Mouse (Mus musculus): ENCODE measurements around the gene Plxnc1. TPM values are rescaled to one million over a fixed set of nuclear protein-coding genes. Genes with fewer than 3 reads are reported as not detected.

Gene Plxnc1
- polyA plus RNA-seq, 1 experiment = 82.8 TPM

GRCm38 (mm10) chr10:94976329-94976728 is 31.7 kb upstream of the Plxnc1 start:
- Histone ChIP-seq H3K4me3 (ENCODE audit: insufficient read depth, low read length) (no peak overlapping the region), H3K4me1 (ENCODE audit: control insufficient read depth, insufficient read depth, low read length) (no peaks in the 10 kb centered on the region), H3K27ac (ENCODE audit: insufficient read depth, low read depth, low read length) (no peak overlapping the region)
- TF ChIP-seq POLR2A (IDR thresholded peaks at IDR 0.05; ENCODE audit: borderline replicate concordance, low read depth, low read length) (no peak), CTCF (IDR thresholded peaks at IDR 0.05; ENCODE audit: low read depth, low read length) (peak; percentile 33; the same call in 1 of the 2 replicates)

- TF ChIP-seq POLR2A (IDR thresholded peaks at IDR 0.05; ENCODE audit: borderline replicate concordance, low read depth, low read length) = no peak
- no peak for TF ChIP-seq CTCF (IDR thresholded peaks at IDR 0.05; ENCODE audit: low read depth, low read length)
- Histone ChIP-seq H3K4me3 (ENCODE audit: insufficient read depth, low read length) (no peak overlapping the region), H3K27ac (ENCODE audit: insufficient read depth, low read depth, low read length) (no peak overlapping the region), H3K4me1 (ENCODE audit: control insufficient read depth, insufficient read depth, low read length) (peaks cover 8% of the 10 kb centered on the region)
These were observed 30.5 kb upstream of the Plxnc1 start for GRCm38 (mm10) chr10:94975099-94975496.

- Histone ChIP-seq H3K27ac (ENCODE audit: insufficient read depth, low read depth, low read length) (no peak overlapping the region), H3K4me3 (ENCODE audit: insufficient read depth, low read length) (no peak overlapping the region), H3K4me1 (ENCODE audit: control insufficient read depth, insufficient read depth, low read length) (peaks cover 8% of the 10 kb centered on the region)
- TF ChIP-seq POLR2A (IDR thresholded peaks at IDR 0.05; ENCODE audit: borderline replicate concordance, low read depth, low read length) = no peak
- TF ChIP-seq CTCF (IDR thresholded peaks at IDR 0.05; ENCODE audit: low read depth, low read length) = no peak
These were observed 29.9 kb upstream of the Plxnc1 start for GRCm38 (mm10) chr10:94974345-94975098.

GRCm38 (mm10) chr10:94971625-94972161 is 27.1 kb upstream of the Plxnc1 start:
- H3K4me1 ChIP-seq (ENCODE audit: control insufficient read depth, insufficient read depth, low read length) = peaks cover 18% of the 10 kb centered on the region
- TF ChIP-seq CTCF (IDR thresholded peaks at IDR 0.05; ENCODE audit: low read depth, low read length) (no peak), POLR2A (IDR thresholded peaks at IDR 0.05; ENCODE audit: borderline replicate concordance, low read depth, low read length) (no peak)
- H3K4me3 ChIP-seq (ENCODE audit: insufficient read depth, low read length) = no peak overlapping the region
- no peak overlapping the region for H3K27ac ChIP-seq (ENCODE audit: insufficient read depth, low read depth, low read length)

GRCm38 (mm10) chr10:94970221-94970620 is 25.6 kb upstream of the Plxnc1 start:
- no peak overlapping the region for H3K27ac ChIP-seq (ENCODE audit: insufficient read depth, low read depth, low read length)

GRCm38 (mm10) chr10:94967468-94967867 is 22.8 kb upstream of the Plxnc1 start:
- no peak overlapping the region for H3K4me3 ChIP-seq (ENCODE audit: insufficient read depth, low read length)
- peaks cover 25% of the 10 kb centered on the region for H3K4me1 ChIP-seq (ENCODE audit: control insufficient read depth, insufficient read depth, low read length)
- peak overlapping the region; percentile 70 for H3K27ac ChIP-seq (ENCODE audit: insufficient read depth, low read depth, low read length)
- TF ChIP-seq POLR2A (IDR thresholded peaks at IDR 0.05; ENCODE audit: borderline replicate concordance, low read depth, low read length) (no peak), CTCF (IDR thresholded peaks at IDR 0.05; ENCODE audit: low read depth, low read length) (no peak)

More at GRCm38 (mm10) chr10:94970221-94970620, 25.6 kb upstream of the Plxnc1 start:
- peaks cover 25% of the 10 kb centered on the region for H3K4me1 ChIP-seq (ENCODE audit: control insufficient read depth, insufficient read depth, low read length)
- H3K4me3 ChIP-seq (ENCODE audit: insufficient read depth, low read length) = no peak overlapping the region
- TF ChIP-seq POLR2A (IDR thresholded peaks at IDR 0.05; ENCODE audit: borderline replicate concordance, low read depth, low read length) (no peak), CTCF (IDR thresholded peaks at IDR 0.05; ENCODE audit: low read depth, low read length) (no peak)

GRCm38 (mm10) chr10:94966789-94967188 is 22.2 kb upstream of the Plxnc1 start:
- H3K4me1 ChIP-seq (ENCODE audit: control insufficient read depth, insufficient read depth, low read length) = peaks cover 27% of the 10 kb centered on the region
- TF ChIP-seq POLR2A (IDR thresholded peaks at IDR 0.05; ENCODE audit: borderline replicate concordance, low read depth, low read length) (no peak), CTCF (IDR thresholded peaks at IDR 0.05; ENCODE audit: low read depth, low read length) (no peak)
- peak overlapping the region; percentile 70 for H3K27ac ChIP-seq (ENCODE audit: insufficient read depth, low read depth, low read length)
- no peak overlapping the region for H3K4me3 ChIP-seq (ENCODE audit: insufficient read depth, low read length)

- no peak overlapping the region for H3K4me3 ChIP-seq (ENCODE audit: insufficient read depth, low read length)
- no peak overlapping the region for H3K27ac ChIP-seq (ENCODE audit: insufficient read depth, low read depth, low read length)
- TF ChIP-seq POLR2A (IDR thresholded peaks at IDR 0.05; ENCODE audit: borderline replicate concordance, low read depth, low read length) (no peak), CTCF (IDR thresholded peaks at IDR 0.05; ENCODE audit: low read depth, low read length) (peak; percentile 50; the same call in 1 of the 2 replicates)
These were observed 20.5 kb upstream of the Plxnc1 start for GRCm38 (mm10) chr10:94965093-94965492.

GRCm38 (mm10) chr10:94962005-94962404 is 17.4 kb upstream of the Plxnc1 start:
- Histone ChIP-seq H3K4me1 (ENCODE audit: control insufficient read depth, insufficient read depth, low read length) (peaks cover 34% of the 10 kb centered on the region), H3K4me3 (ENCODE audit: insufficient read depth, low read length) (no peak overlapping the region), H3K27ac (ENCODE audit: insufficient read depth, low read depth, low read length) (peak overlapping the region; percentile 60; the same call in 1 of the 2 replicates)
- TF ChIP-seq POLR2A (IDR thresholded peaks at IDR 0.05; ENCODE audit: borderline replicate concordance, low read depth, low read length) (no peak), CTCF (IDR thresholded peaks at IDR 0.05; ENCODE audit: low read depth, low read length) (no peak)

More at GRCm38 (mm10) chr10:94965093-94965492, 20.5 kb upstream of the Plxnc1 start:
- peaks cover 32% of the 10 kb centered on the region for H3K4me1 ChIP-seq (ENCODE audit: control insufficient read depth, insufficient read depth, low read length)

- TF ChIP-seq CTCF (IDR thresholded peaks at IDR 0.05; ENCODE audit: low read depth, low read length) = no peak
- no peak for TF ChIP-seq POLR2A (IDR thresholded peaks at IDR 0.05; ENCODE audit: borderline replicate concordance, low read depth, low read length)
- peaks cover 29% of the 10 kb centered on the region for H3K4me1 ChIP-seq (ENCODE audit: control insufficient read depth, insufficient read depth, low read length)
- H3K27ac ChIP-seq (ENCODE audit: insufficient read depth, low read depth, low read length) = peak overlapping the region; percentile 60
These were observed 16.6 kb upstream of the Plxnc1 start for GRCm38 (mm10) chr10:94961283-94961682.

More at GRCm38 (mm10) chr10:94961283-94961682, 16.6 kb upstream of the Plxnc1 start:
- no peak overlapping the region for H3K4me3 ChIP-seq (ENCODE audit: insufficient read depth, low read length)

All from bone marrow macrophage, adult 2 months (primary cell).